Mouse (Mus musculus) ES-E14 (cell line): ENCODE measurements at regions not wholly inside any gene's neighbourhood (a gene's known extent, or its start where the extent isn't known, plus 50 kb on each side); places are given as distances from the start of the nearest gene placed in this dataset.

Source experiments
- CHD2 ChIP-seq: IDR thresholded peaks from 2 replicates; pipeline ENCODE4 v1.6.1; 2014; ENCODE audit warnings: mild to moderate bottlenecking, low read depth, low read length, inconsistent platforms
- MAFK ChIP-seq: IDR thresholded peaks from 2 replicates; pipeline ENCODE4 v1.6.1; 2014; ENCODE audit warnings: mild to moderate bottlenecking, low read depth, low read length, inconsistent platforms; ENCODE audit not compliant: insufficient read depth
- ZC3H11A ChIP-seq: IDR thresholded peaks from 2 replicates; pipeline ENCODE4 v1.6.1; 2012; ENCODE audit warnings: low read depth, mild to moderate bottlenecking, inconsistent platforms, low read length, borderline replicate concordance
- ZNF384 ChIP-seq: IDR thresholded peaks from 2 replicates; pipeline ENCODE4 v1.6.1; 2012; ENCODE audit warnings: low read depth, low read length, inconsistent platforms

DNA sequence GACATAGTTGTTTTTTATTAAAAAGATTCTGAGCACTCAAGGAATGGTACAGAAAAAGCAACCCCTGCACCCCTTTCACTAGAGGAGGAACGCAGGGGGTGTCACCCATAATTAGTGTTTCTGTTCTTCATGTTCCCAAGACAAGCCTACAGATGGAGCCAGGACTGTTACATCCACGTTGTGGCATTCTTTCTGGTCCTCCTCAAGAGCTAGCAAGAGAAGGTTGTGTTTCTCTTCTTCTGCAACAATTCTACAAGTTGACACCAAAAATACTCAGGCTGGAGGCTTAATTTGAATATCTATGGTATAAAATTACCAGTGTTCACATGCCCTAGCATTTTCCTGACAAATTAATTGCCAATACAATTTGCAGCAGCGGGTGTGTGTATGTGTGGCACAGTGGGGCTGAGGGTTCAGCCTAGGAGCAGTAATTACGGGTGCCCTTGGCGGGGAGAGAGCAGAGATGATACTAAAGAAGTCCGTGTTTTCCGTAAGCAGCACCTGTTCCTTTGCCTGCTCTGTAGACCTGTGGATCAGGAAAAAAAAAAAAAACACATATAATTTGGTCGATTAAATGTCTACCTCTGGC is 98.4 kb upstream of the Cpne4 start:
- TF ChIP-seq CHD2 = no peak
- no peak for TF ChIP-seq ZNF384
- TF ChIP-seq MAFK = no peak
- TF ChIP-seq ZC3H11A = no peak
